Mouse (Mus musculus): ENCODE results near the gene Vmn2r124. TPM values are rescaled to one million over a fixed set of nuclear protein-coding genes. Genes with fewer than 3 reads are reported as not detected.
"Not testable (repeated sequence)": the region's sequence is repeated elsewhere in the genome, so short reads cannot be mapped to it uniquely, and the experiment has no call there.

The Vmn2r124 gene
- not detected in 2 replicates for polyA plus RNA-seq (2012; rRNA removed)
- not detected in 2 replicates for polyA plus RNA-seq (2014; fragmentation: Nextera tagmentation; extraction: Ambion mirVana)

- H3K4me3 ChIP-seq (ENCODE audit: insufficient read depth in 1 of 2, low read depth in 2 of 2, low read length in 2 of 2), result no peak within 1 kb of the TSS
- H3K4me2 ChIP-seq (ENCODE audit: low read depth), result no peak within 1 kb of the TSS
- no peak within 1 kb of the TSS for H3K27ac ChIP-seq
- H3K9ac ChIP-seq (replicated peaks), result no peak within 1 kb of the TSS
- H3K9me3 ChIP-seq (ENCODE audit: control insufficient read depth, low read length), result no peaks in the 10 kb centered on the region
- no peaks in the 10 kb centered on the region for H3K4me1 ChIP-seq (replicated peaks; ENCODE audit: control insufficient read depth in 2 of 2, insufficient read depth in 2 of 2, low read length in 1 of 2)
- DNase-seq (ENCODE audit: low read depth in 3 of 3, low spot score in 3 of 3) (no peak), ATAC-seq (ENCODE audit: insufficient read depth) (no peak)
- H3K27me3 ChIP-seq (ENCODE audit: control insufficient read depth, insufficient read depth, low read length), result no peaks in the 10 kb centered on the region
- 22% methylated on average over 2 of the region's 2 CpGs for WGBS (ENCODE audit: insufficient replicate concordance)
- H3K36me3 ChIP-seq (replicated peaks; ENCODE audit: control insufficient read depth, insufficient read depth, low read depth), result no peaks in the 10 kb centered on the region
- TF ChIP-seq CTCF (IDR thresholded peaks at IDR 0.05; ENCODE audit: low read depth) (no peak), EP300 (IDR thresholded peaks at IDR 0.05; ENCODE audit: low read depth) (no peak)
These were observed at the start of gene Vmn2r124 for GRCm38 (mm10) chr17:18049124-18049523. Gene Vmn2r124 (plus strand): TSS chr17:18049424.

DNA sequence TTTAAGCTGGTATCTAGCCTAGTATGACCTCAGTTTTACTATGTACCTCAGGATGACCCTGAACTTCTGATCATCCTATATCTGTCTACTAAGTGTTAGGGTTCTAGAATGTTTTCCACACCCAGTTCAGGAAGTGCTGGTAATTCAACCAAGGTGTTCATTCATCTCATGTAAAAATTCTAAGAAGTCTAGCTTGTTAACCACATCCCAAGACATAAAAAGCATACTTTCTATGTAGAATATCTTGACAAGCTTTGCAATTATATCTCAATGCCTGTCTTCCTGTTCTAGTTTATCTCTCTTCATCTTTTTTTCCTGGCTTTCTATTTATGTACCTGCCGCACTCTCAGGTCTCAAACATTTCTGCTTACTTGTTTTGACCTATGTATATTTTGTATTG lies 44.5 kb upstream of the Vmn2r124 start:
- no peaks in the 10 kb centered on the region for H3K9me3 ChIP-seq (ENCODE audit: control insufficient read depth, low read length)
- H3K27ac ChIP-seq, result no peak overlapping the region
- WGBS (ENCODE audit: insufficient replicate concordance), result 63% methylated on average over 1 of the region's 1 CpGs
- H3K4me1 ChIP-seq (replicated peaks; ENCODE audit: control insufficient read depth in 2 of 2, insufficient read depth in 2 of 2, low read length in 1 of 2), result no peaks in the 10 kb centered on the region
- H3K27me3 ChIP-seq (ENCODE audit: control insufficient read depth, insufficient read depth, low read length), result no peaks in the 10 kb centered on the region
- no peak overlapping the region for H3K9ac ChIP-seq (replicated peaks)
- no peaks in the 10 kb centered on the region for H3K36me3 ChIP-seq (replicated peaks; ENCODE audit: control insufficient read depth, insufficient read depth, low read depth)
- TF ChIP-seq EP300 (IDR thresholded peaks at IDR 0.05; ENCODE audit: low read depth) (no peak), CTCF (IDR thresholded peaks at IDR 0.05; ENCODE audit: low read depth) (no peak)
- ATAC-seq (ENCODE audit: insufficient read depth) (no peak), DNase-seq (ENCODE audit: low read depth in 3 of 3, low spot score in 3 of 3) (no peak)
- H3K4me2 ChIP-seq (ENCODE audit: low read depth), result no peak overlapping the region
- H3K4me3 ChIP-seq (ENCODE audit: insufficient read depth in 1 of 2, low read depth in 2 of 2, low read length in 2 of 2), result no peak overlapping the region

DNA sequence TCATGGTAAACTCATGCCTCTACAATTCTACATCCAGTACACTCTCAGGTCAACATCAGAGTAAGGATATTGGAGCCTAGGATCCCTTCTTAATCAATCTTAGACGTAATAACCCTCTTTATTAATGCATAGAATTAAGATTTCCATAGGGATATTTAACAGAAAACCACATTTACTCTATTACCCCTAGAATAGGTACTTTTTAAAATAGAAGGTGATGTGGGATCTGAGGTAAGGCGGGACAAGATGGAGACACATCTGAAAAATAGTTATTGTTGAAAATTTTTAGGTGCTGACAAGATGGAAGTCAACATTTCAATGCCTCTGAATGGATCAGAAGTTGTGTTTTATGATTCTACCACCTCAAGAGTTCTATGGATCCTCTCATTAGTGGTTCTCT lies 27.8 kb upstream of the Vmn2r124 start, which contains the start of gene Fpr-rs4:
TSS of gene Fpr-rs4 (plus strand) at position 301 of the 400 bp plus-strand sequence.
- Histone ChIP-seq H3K36me3 (replicated peaks; ENCODE audit: control insufficient read depth, insufficient read depth, low read depth) (no peaks in the 10 kb centered on the region), H3K9me3 (ENCODE audit: control insufficient read depth, low read length) (no peaks in the 10 kb centered on the region), H3K27ac (no peak within 1 kb of the TSS), H3K9ac (replicated peaks) (no peak within 1 kb of the TSS), H3K27me3 (ENCODE audit: control insufficient read depth, insufficient read depth, low read length) (no peaks in the 10 kb centered on the region), H3K4me2 (ENCODE audit: low read depth) (no peak within 1 kb of the TSS), H3K4me3 (ENCODE audit: insufficient read depth in 1 of 2, low read depth in 2 of 2, low read length in 2 of 2) (no peak within 1 kb of the TSS), H3K4me1 (replicated peaks; ENCODE audit: control insufficient read depth in 2 of 2, insufficient read depth in 2 of 2, low read length in 1 of 2) (no peaks in the 10 kb centered on the region)
- WGBS (ENCODE audit: insufficient replicate concordance), result 24% methylated on average over 2 of the region's 2 CpGs
- no peak for TF ChIP-seq EP300 (IDR thresholded peaks at IDR 0.05; ENCODE audit: low read depth)
- no peak for TF ChIP-seq CTCF (IDR thresholded peaks at IDR 0.05; ENCODE audit: low read depth)
- DNase-seq (ENCODE audit: low read depth in 3 of 3, low spot score in 3 of 3), result no peak
- no peak for ATAC-seq (ENCODE audit: insufficient read depth)

DNA sequence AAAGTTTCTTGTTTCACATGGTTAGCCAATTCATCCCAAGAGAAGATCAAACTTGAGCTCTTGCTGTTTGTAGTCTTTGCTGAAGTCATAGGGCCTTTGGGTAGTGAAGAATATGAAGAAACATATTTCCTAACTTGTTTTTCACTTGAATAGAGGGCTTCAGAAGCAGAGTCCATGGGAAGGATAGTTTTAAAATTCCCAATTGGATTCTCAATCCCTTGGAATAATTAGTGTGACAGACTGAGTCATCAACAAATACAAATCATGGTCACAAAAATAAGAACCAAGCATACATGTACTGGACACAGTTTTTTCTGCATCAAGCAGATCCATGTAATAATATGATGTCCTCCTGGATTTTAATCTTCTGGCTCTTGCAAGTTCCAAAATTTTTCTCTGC lies 35.5 kb downstream of the Vmn2r124 start, which contains the start of gene Vmn2r91:
TSS of gene Vmn2r91 (plus strand) at position 301 of the 400 bp plus-strand sequence.
- not testable (repeated sequence) for H3K27ac ChIP-seq; H3K27me3 ChIP-seq (ENCODE audit: control insufficient read depth, insufficient read depth, low read length); ATAC-seq (ENCODE audit: insufficient read depth); H3K9me3 ChIP-seq (ENCODE audit: control insufficient read depth, low read length); H3K4me1 ChIP-seq (replicated peaks; ENCODE audit: control insufficient read depth in 2 of 2, insufficient read depth in 2 of 2, low read length in 1 of 2); H3K4me3 ChIP-seq (ENCODE audit: insufficient read depth in 1 of 2, low read depth in 2 of 2, low read length in 2 of 2); H3K4me2 ChIP-seq (ENCODE audit: low read depth); DNase-seq (ENCODE audit: low read depth in 3 of 3, low spot score in 3 of 3); H3K9ac ChIP-seq (replicated peaks); H3K36me3 ChIP-seq (replicated peaks; ENCODE audit: control insufficient read depth, insufficient read depth, low read depth)

DNA sequence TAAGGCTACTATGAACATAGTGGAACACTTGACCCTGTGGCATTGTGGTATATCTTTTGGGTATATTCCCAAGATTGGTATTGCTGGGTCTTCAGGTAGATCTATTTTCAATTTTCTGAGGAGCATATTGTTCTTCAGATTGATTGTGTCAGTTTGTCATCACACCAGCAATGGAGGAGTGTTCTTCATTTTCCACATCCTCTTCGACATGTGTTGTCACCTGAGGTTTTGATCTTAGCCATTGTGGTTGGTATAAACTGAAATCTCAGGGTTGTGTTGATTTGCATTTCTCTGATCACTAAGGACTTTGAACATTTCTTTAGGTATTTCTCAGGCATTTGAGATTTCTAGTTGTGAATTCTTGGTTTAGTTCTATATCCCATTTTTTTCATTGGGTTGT lies 46.4 kb downstream of the Vmn2r124 start:
- 25% methylated on average over 1 of the region's 1 CpGs for WGBS (ENCODE audit: insufficient replicate concordance)
- not testable (repeated sequence) for H3K27me3 ChIP-seq (ENCODE audit: control insufficient read depth, insufficient read depth, low read length); H3K27ac ChIP-seq; ATAC-seq (ENCODE audit: insufficient read depth); H3K9me3 ChIP-seq (ENCODE audit: control insufficient read depth, low read length); H3K4me3 ChIP-seq (ENCODE audit: insufficient read depth in 1 of 2, low read depth in 2 of 2, low read length in 2 of 2); DNase-seq (ENCODE audit: low read depth in 3 of 3, low spot score in 3 of 3); H3K4me2 ChIP-seq (ENCODE audit: low read depth); H3K4me1 ChIP-seq (replicated peaks; ENCODE audit: control insufficient read depth in 2 of 2, insufficient read depth in 2 of 2, low read length in 1 of 2); H3K36me3 ChIP-seq (replicated peaks; ENCODE audit: control insufficient read depth, insufficient read depth, low read depth); H3K9ac ChIP-seq (replicated peaks)

DNA sequence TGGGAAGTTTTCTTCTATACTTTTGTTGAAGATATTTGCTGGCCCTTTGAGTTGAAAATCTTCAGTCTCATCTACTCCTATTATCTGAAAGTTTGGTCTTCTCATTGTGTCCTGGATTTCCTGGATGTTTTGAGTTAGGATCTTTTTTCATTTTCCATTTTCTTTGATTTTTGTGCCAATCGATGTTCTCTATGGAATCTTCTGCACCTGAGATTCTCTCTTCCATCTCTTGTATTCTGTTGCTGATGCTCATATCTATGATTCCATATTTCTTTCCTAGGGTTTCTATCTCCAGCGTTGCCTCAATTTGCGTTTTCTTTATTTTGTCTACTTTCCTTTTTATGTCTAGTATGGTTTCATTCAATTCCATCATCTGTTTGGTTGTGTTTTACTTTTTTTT lies 53.0 kb downstream of the Vmn2r124 start:
- H3K27me3 ChIP-seq (ENCODE audit: control insufficient read depth, insufficient read depth, low read length); ATAC-seq (ENCODE audit: insufficient read depth); DNase-seq (ENCODE audit: low read depth in 3 of 3, low spot score in 3 of 3); H3K36me3 ChIP-seq (replicated peaks; ENCODE audit: control insufficient read depth, insufficient read depth, low read depth); H3K4me1 ChIP-seq (replicated peaks; ENCODE audit: control insufficient read depth in 2 of 2, insufficient read depth in 2 of 2, low read length in 1 of 2); H3K4me2 ChIP-seq (ENCODE audit: low read depth); H3K4me3 ChIP-seq (ENCODE audit: insufficient read depth in 1 of 2, low read depth in 2 of 2, low read length in 2 of 2); H3K9ac ChIP-seq (replicated peaks); H3K27ac ChIP-seq; H3K9me3 ChIP-seq (ENCODE audit: control insufficient read depth, low read length): not testable (repeated sequence)
- WGBS (ENCODE audit: insufficient replicate concordance), result 59% methylated on average over 3 of the region's 3 CpGs

Other genes starting within 250 kb of the Vmn2r124 start
- 7.0 and 8.7 TPM in 2 replicates for gene Spaca6, start 222.3 kb upstream of the Vmn2r124 start, polyA plus RNA-seq (2012; rRNA removed)
- gene Spaca6, start 222.3 kb upstream of the Vmn2r124 start, polyA plus RNA-seq (2014; fragmentation: Nextera tagmentation; extraction: Ambion mirVana), result 1.0 and 2.1 TPM in 2 replicates
- not detected in 2 replicates for gene Has1, start 194.2 kb upstream of the Vmn2r124 start, polyA plus RNA-seq (2012; rRNA removed)
- not detected in 2 replicates for gene Has1, start 194.2 kb upstream of the Vmn2r124 start, polyA plus RNA-seq (2014; fragmentation: Nextera tagmentation; extraction: Ambion mirVana)
- gene Fpr1, start 165.5 kb upstream of the Vmn2r124 start, polyA plus RNA-seq (2012; rRNA removed), result 2.1 and 2.3 TPM in 2 replicates
- 2.7 and 3.2 TPM in 2 replicates for gene Fpr1, start 165.5 kb upstream of the Vmn2r124 start, polyA plus RNA-seq (2014; fragmentation: Nextera tagmentation; extraction: Ambion mirVana)
- gene Fpr2, start 161.6 kb upstream of the Vmn2r124 start, polyA plus RNA-seq (2012; rRNA removed), result 1.3 TPM in 2 replicates
- gene Fpr2, start 161.6 kb upstream of the Vmn2r124 start, polyA plus RNA-seq (2014; fragmentation: Nextera tagmentation; extraction: Ambion mirVana), result 1.3 and 1.8 TPM in 2 replicates
- gene Fpr3, start 161.6 kb upstream of the Vmn2r124 start, polyA plus RNA-seq (2012; rRNA removed), result not detected in 2 replicates
- not detected in 2 replicates for gene Fpr3, start 161.6 kb upstream of the Vmn2r124 start, polyA plus RNA-seq (2014; fragmentation: Nextera tagmentation; extraction: Ambion mirVana)
- not detected in 2 replicates for gene Fpr-rs4, start 27.7 kb upstream of the Vmn2r124 start, polyA plus RNA-seq (2012; rRNA removed)
- not detected in 2 replicates for gene Fpr-rs4, start 27.7 kb upstream of the Vmn2r124 start, polyA plus RNA-seq (2014; fragmentation: Nextera tagmentation; extraction: Ambion mirVana)
- gene Vmn2r91, start 35.6 kb downstream of the Vmn2r124 start, polyA plus RNA-seq (2012; rRNA removed), result not detected in 2 replicates
- not detected in 2 replicates for gene Vmn2r91, start 35.6 kb downstream of the Vmn2r124 start, polyA plus RNA-seq (2014; fragmentation: Nextera tagmentation; extraction: Ambion mirVana)
- not detected in 2 replicates for gene Vmn2r92, start 102.5 kb downstream of the Vmn2r124 start, polyA plus RNA-seq (2012; rRNA removed)
- gene Vmn2r92, start 102.5 kb downstream of the Vmn2r124 start, polyA plus RNA-seq (2014; fragmentation: Nextera tagmentation; extraction: Ambion mirVana), result not detected in 2 replicates
- gene Vmn2r94, start 228.3 kb downstream of the Vmn2r124 start, polyA plus RNA-seq (2012; rRNA removed), result not detected in 2 replicates
- not detected in 2 replicates for gene Vmn2r94, start 228.3 kb downstream of the Vmn2r124 start, polyA plus RNA-seq (2014; fragmentation: Nextera tagmentation; extraction: Ambion mirVana)
- not detected in 2 replicates for gene Vmn2r93, start 248.7 kb downstream of the Vmn2r124 start, polyA plus RNA-seq (2012; rRNA removed)
- gene Vmn2r93, start 248.7 kb downstream of the Vmn2r124 start, polyA plus RNA-seq (2014; fragmentation: Nextera tagmentation; extraction: Ambion mirVana), result not detected in 2 replicates

Measured in liver, embryonic 14.5 days (tissue).